Mouse (Mus musculus) hindbrain, embryonic 16.5 days (tissue): ENCODE results near the gene Mc1r. TPM values are rescaled to one million over a fixed set of nuclear protein-coding genes. Genes with fewer than 3 reads are reported as not detected.
"Not testable (repeated sequence)": the region's sequence is repeated elsewhere in the genome, so short reads cannot be mapped to it uniquely, and the experiment has no call there.

Experiments used
- ATAC-seq: fragments of 200-750 bp; cut with Nextera tagmentation; 2 replicates; pipeline ENCODE4 v1.8.0; 2017; ENCODE audit warnings: moderate TSS enrichment, moderate library complexity
- H3K27ac ChIP-seq: fragments of 300-500 bp; sonication (generic); 2 replicates; pipeline ENCODE4 v1.5.1; 2014; ENCODE audit warnings: low read depth, mild to moderate bottlenecking, control low read depth, low read length, moderate library complexity
- H3K27me3 ChIP-seq: fragments of 300-500 bp; sonication (generic); replicated peaks from 2 replicates; pipeline ENCODE4 v1.6.1; 2014; ENCODE audit warnings: low read length; ENCODE audit not compliant: control insufficient read depth, insufficient read depth
- H3K36me3 ChIP-seq: fragments of 300-500 bp; sonication (generic); 2 replicates; pipeline ENCODE4 v1.6.1; 2014; ENCODE audit warnings: mild to moderate bottlenecking, low read length, moderate library complexity, mixed read lengths; ENCODE audit not compliant: control insufficient read depth, insufficient read depth
- H3K4me1 ChIP-seq: fragments of 300-500 bp; sonication (generic); 2 replicates; pipeline ENCODE4 v1.6.1; 2014; ENCODE audit warnings: low read depth, low read length; ENCODE audit not compliant: control insufficient read depth, insufficient read depth
- H3K4me2 ChIP-seq: fragments of 300-500 bp; sonication (generic); 2 replicates; pipeline ENCODE4 v1.6.1; 2014; ENCODE audit warnings: mild to moderate bottlenecking, low read length, control low read depth, moderate library complexity
- H3K4me3 ChIP-seq: fragments of 300-500 bp; sonication (generic); 2 replicates; pipeline ENCODE4 v1.5.1; 2014; ENCODE audit warnings: mild to moderate bottlenecking, low read length, control low read depth, moderate library complexity
- H3K9ac ChIP-seq: fragments of 300-500 bp; sonication (generic); 2 replicates; pipeline ENCODE4 v1.6.1; 2014; ENCODE audit warnings: low read depth, mild to moderate bottlenecking, control low read depth, low read length, moderate library complexity
- H3K9me3 ChIP-seq: fragments of 300-500 bp; sonication (generic); 2 replicates; pipeline ENCODE4 v1.6.1; 2014; ENCODE audit warnings: mild to moderate bottlenecking, low read length, moderate library complexity; ENCODE audit not compliant: control insufficient read depth
- WGBS: fragments of 180-500 bp; shearing (Covaris S2); extraction: QIAGEN DNeasy Blood & Tissue Kit; methylation state at CpG from one replicate; pipeline ENCODE4 v1.1.7; 2014; 5-methylcytosine and 5-hydroxymethylcytosine counted together
- polyA plus RNA-seq: library from polyadenylated mRNA; unstranded; fragments of >200 nt; fragmentation: Nextera tagmentation; extraction: Ambion mirVana; gene quantifications from 2 replicates; pipeline ENCODE4 v1.2.1, GENCODE M21; 2015

Mc1r gene
- polyA plus RNA-seq, 1 experiment from 2014 or later: 0.05 TPM

GRCm38 (mm10) chr8:123451747-123452146 is 44.8 kb downstream of the Mc1r start:
- 96% methylated on average over 12 of the region's 12 CpGs for WGBS
- H3K9me3 ChIP-seq, H3K27me3 ChIP-seq, H3K4me1 ChIP-seq, ATAC-seq, H3K9ac ChIP-seq, H3K4me2 ChIP-seq, H3K27ac ChIP-seq, H3K4me3 ChIP-seq: not testable (repeated sequence)
- H3K36me3 ChIP-seq: peaks cover 38% of the 10 kb centered on the region

DNA sequence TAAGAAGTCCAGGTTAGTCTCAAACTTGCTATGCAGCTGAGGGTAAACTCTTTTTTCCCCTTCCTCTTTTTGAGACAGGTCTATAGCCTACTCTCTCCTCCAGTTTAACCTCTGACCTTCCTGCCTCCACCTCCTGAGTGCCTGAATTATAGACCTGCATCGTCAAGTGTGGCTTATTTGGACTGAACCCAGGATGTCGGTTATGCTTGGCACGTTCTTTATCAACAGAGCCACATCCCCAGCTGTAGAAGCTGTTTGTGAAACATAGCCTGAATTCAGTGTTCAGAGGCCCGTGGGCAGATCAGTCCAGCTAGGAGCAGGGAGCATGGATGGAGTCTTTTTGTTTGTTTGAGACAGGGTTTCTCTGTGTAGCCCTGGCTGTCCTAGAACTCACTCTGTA is 45.2 kb downstream of the Mc1r start:
- no peak for ATAC-seq
- no peak overlapping the region for H3K4me3 ChIP-seq
- WGBS: 86% methylated on average over 4 of the region's 4 CpGs
- no peaks in the 10 kb centered on the region for H3K27me3 ChIP-seq
- H3K9ac ChIP-seq: no peak overlapping the region
- H3K4me1 ChIP-seq: no peaks in the 10 kb centered on the region
- no peaks in the 10 kb centered on the region for H3K9me3 ChIP-seq
- H3K27ac ChIP-seq: no peak overlapping the region
- H3K4me2 ChIP-seq: no peak overlapping the region
- H3K36me3 ChIP-seq: peaks cover 38% of the 10 kb centered on the region

- H3K27me3 ChIP-seq: no peaks in the 10 kb centered on the region
- 86% methylated on average over 7 of the region's 7 CpGs for WGBS
- H3K36me3 ChIP-seq: peaks cover 47% of the 10 kb centered on the region
Measured at GRCm38 (mm10) chr8:123453291-123453690, 46.4 kb downstream of the Mc1r start.

DNA sequence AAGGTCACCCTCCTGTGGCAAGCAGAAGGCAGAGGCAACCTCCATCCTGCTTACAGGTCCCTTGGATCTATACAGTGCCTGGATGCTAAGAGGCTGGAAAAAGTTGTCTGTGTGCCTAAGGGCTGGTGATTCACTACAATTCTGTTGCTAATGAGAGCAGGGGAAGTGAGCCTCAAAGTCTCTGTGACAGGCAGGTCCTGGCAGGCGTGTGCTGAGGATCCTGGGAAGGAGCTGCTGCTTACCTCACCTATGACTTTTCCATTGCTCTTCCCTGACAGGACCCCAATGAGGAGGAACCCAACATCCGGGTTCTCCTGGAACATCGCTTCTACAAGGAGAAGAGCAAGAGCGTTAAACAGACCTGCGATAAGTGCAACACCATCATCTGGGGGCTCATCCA is 47.0 kb downstream of the Mc1r start:
- no peaks in the 10 kb centered on the region for H3K4me1 ChIP-seq
- no peaks in the 10 kb centered on the region for H3K27me3 ChIP-seq
- no peak overlapping the region for H3K9ac ChIP-seq
- H3K4me3 ChIP-seq: no peak overlapping the region
- no peaks in the 10 kb centered on the region for H3K9me3 ChIP-seq
- no peak overlapping the region for H3K4me2 ChIP-seq
- peaks cover 50% of the 10 kb centered on the region for H3K36me3 ChIP-seq
- no peak for ATAC-seq
- H3K27ac ChIP-seq: no peak overlapping the region
- 91% methylated on average over 5 of the region's 5 CpGs for WGBS

More at GRCm38 (mm10) chr8:123453291-123453690, 46.4 kb downstream of the Mc1r start:
- no peaks in the 10 kb centered on the region for H3K9me3 ChIP-seq
- no peak overlapping the region for H3K9ac ChIP-seq
- no peak for ATAC-seq
- H3K4me2 ChIP-seq: no peak overlapping the region
- no peak overlapping the region for H3K4me3 ChIP-seq
- H3K4me1 ChIP-seq: no peaks in the 10 kb centered on the region
- no peak overlapping the region for H3K27ac ChIP-seq

GRCm38 (mm10) chr8:123454559-123454958 is 47.7 kb downstream of the Mc1r start:
- Histone ChIP-seq H3K4me2 (no peak overlapping the region), H3K9me3 (no peaks in the 10 kb centered on the region), H3K36me3 (peaks cover 52% of the 10 kb centered on the region), H3K4me1 (no peaks in the 10 kb centered on the region), H3K4me3 (no peak overlapping the region), H3K27me3 (no peaks in the 10 kb centered on the region), H3K27ac (no peak overlapping the region), H3K9ac (no peak overlapping the region)
- WGBS: 93% methylated on average over 6 of the region's 6 CpGs
- no peak for ATAC-seq

Other genes with a start within 250 kb of the Mc1r start
- gene Sult5a1, start 248.8 kb upstream of the Mc1r start, polyA plus RNA-seq: 1.8 and 2.5 TPM in 2 replicates
- 0.68 and 0.72 TPM in 2 replicates for gene Dpep1, start 220.9 kb upstream of the Mc1r start, polyA plus RNA-seq
- gene Chmp1a, start 194.3 kb upstream of the Mc1r start, polyA plus RNA-seq: 221 and 224 TPM in 2 replicates
- gene Spata33, start 194.3 kb upstream of the Mc1r start, polyA plus RNA-seq: 7.0 and 7.1 TPM in 2 replicates
- gene Cdk10, start 182.3 kb upstream of the Mc1r start, polyA plus RNA-seq: 47.2 and 53.3 TPM in 2 replicates
- 13.0 and 13.8 TPM in 2 replicates for gene Spata2l, start 170.9 kb upstream of the Mc1r start, polyA plus RNA-seq
- gene Zfp276, start 152.9 kb upstream of the Mc1r start, polyA plus RNA-seq: 22.4 and 25.2 TPM in 2 replicates
- 61.4 and 63.2 TPM in 2 replicates for gene Vps9d1, start 152.8 kb upstream of the Mc1r start, polyA plus RNA-seq
- 5.7 and 7.8 TPM in 2 replicates for gene Fanca, start 88.5 kb upstream of the Mc1r start, polyA plus RNA-seq
- 27.3 and 38.5 TPM in 2 replicates for gene Spire2, start 74.4 kb upstream of the Mc1r start, polyA plus RNA-seq
- gene Tcf25, start 33.4 kb upstream of the Mc1r start, polyA plus RNA-seq: 396 and 405 TPM in 2 replicates
- gene Tubb3, start 4.3 kb downstream of the Mc1r start, polyA plus RNA-seq: 1,869 and 1,947 TPM in 2 replicates
- 50.5 and 53.5 TPM in 2 replicates for gene Def8, start 16.4 kb downstream of the Mc1r start, polyA plus RNA-seq
- 48.7 and 57.4 TPM in 2 replicates for gene Afg3l1, start 70.8 kb downstream of the Mc1r start, polyA plus RNA-seq
- 85.6 and 88.2 TPM in 2 replicates for gene Dbndd1, start 108.4 kb downstream of the Mc1r start, polyA plus RNA-seq
- 40.9 and 44.1 TPM in 2 replicates for gene Gas8, start 111.7 kb downstream of the Mc1r start, polyA plus RNA-seq
- 11.6 and 12.3 TPM in 2 replicates for gene Rhou, start 246.8 kb downstream of the Mc1r start, polyA plus RNA-seq